Mouse (Mus musculus) kidney, postnatal 0 days (tissue): Measurements from ENCODE around the gene Serpinf2. TPM values are rescaled to one million over a fixed set of nuclear protein-coding genes. Genes with fewer than 3 reads are reported as not detected.

Source experiments
- ATAC-seq: fragments of 200-750 bp; cut with Nextera tagmentation; replicated peaks from 2 replicates; pipeline ENCODE4 v1.8.0; 2017; ENCODE audit warnings: low read depth, moderate number of reproducible peaks, moderate TSS enrichment, moderate library complexity; ENCODE audit not compliant: low FRiP score
- DNase-seq: peaks from one replicate; pipeline ENCODE4 v3.0.0-alpha.2; 2016; ENCODE audit warnings: low spot score
- H3K27ac ChIP-seq: fragments of 300-500 bp; sonication (generic); 2 replicates; pipeline ENCODE4 v1.5.1; 2014; ENCODE audit warnings: mild to moderate bottlenecking
- H3K27me3 ChIP-seq: fragments of 300-500 bp; sonication (generic); 2 replicates; pipeline ENCODE4 v1.6.1; 2014; ENCODE audit warnings: low read length, mixed read lengths; ENCODE audit not compliant: insufficient read depth
- H3K36me3 ChIP-seq: fragments of 300-500 bp; sonication (generic); 2 replicates; pipeline ENCODE4 v1.6.1; 2014; ENCODE audit warnings: low read length, mixed read lengths; ENCODE audit not compliant: insufficient read depth
- H3K4me1 ChIP-seq: fragments of 300-500 bp; sonication (generic); replicated peaks from 2 replicates; pipeline ENCODE4 v1.6.1; 2014; ENCODE audit warnings: antibody characterized with exemption, low read length, mixed read lengths; ENCODE audit not compliant: insufficient read depth
- H3K4me2 ChIP-seq: fragments of 300-500 bp; sonication (generic); 2 replicates; pipeline ENCODE4 v1.6.1; 2014; ENCODE audit warnings: mild to moderate bottlenecking, low read length, moderate library complexity, mixed read lengths
- H3K4me3 ChIP-seq: fragments of 300-500 bp; sonication (generic); replicated peaks from 2 replicates; pipeline ENCODE4 v1.5.1; 2014; ENCODE audit warnings: low read depth, low read length
- H3K9ac ChIP-seq: fragments of 300-500 bp; sonication (generic); 2 replicates; pipeline ENCODE4 v1.6.1; 2014; ENCODE audit warnings: low read depth, low read length
- H3K9me3 ChIP-seq: fragments of 300-500 bp; sonication (generic); replicated peaks from 2 replicates; pipeline ENCODE4 v1.6.1; 2016; ENCODE audit warnings: low read length, inconsistent platforms, mixed read lengths
- CTCF ChIP-seq: IDR thresholded peaks from 2 replicates; pipeline ENCODE4 v1.5.1; 2016; ENCODE audit warnings: antibody characterized with exemption, low read depth, mild to moderate bottlenecking, moderate library complexity
- WGBS: fragments of 180-500 bp; shearing (Covaris S2); extraction: QIAGEN DNeasy Blood & Tissue Kit; methylation state at CpG from one replicate; pipeline ENCODE4 v1.1.7; 2014; 5-methylcytosine and 5-hydroxymethylcytosine counted together
- polyA plus RNA-seq: library from polyadenylated mRNA; unstranded; fragments of >200 nt; fragmentation: Nextera tagmentation; extraction: Ambion mirVana; gene quantifications from 2 replicates; pipeline ENCODE4 v1.2.1, GENCODE M21; 2015

Serpinf2 gene
- polyA plus RNA-seq, 1 experiment from 2014 or later = 45.2 TPM

DNA sequence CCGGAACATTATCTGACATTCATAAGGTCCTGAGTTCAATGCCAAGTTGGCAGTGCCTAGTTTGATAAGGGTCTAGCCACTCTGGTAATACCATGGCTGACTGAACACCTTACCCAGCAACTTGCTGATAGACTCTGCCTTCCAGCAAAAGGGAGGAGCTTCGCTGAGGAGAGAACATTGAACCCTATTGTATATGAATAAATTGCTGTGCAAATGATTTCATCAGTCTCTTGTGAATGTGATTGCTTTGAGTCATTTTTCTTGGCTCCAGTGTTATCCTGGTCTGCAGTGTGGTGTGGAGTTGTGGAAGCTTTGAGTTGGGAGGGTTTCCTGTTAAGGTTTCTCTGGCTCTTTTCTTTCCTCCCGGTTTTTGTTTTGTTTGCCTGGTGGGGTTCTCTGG is 31.3 kb upstream of the Serpinf2 start:
- no peak for DNase-seq
- Histone ChIP-seq H3K9me3 (no peaks in the 10 kb centered on the region), H3K36me3 (0 out of 2 replicates have a peak, but pooled peaks cover 3% of the 10 kb centered on the region), H3K4me2 (no peak overlapping the region), H3K4me1 (peaks cover 13% of the 10 kb centered on the region; the same call in 1 of the 2 replicates), H3K27ac (no peak overlapping the region), H3K9ac (no peak overlapping the region), H3K27me3 (no peaks in the 10 kb centered on the region), H3K4me3 (no peak overlapping the region)
- TF ChIP-seq CTCF = no peak
- WGBS = 78% methylated on average over 3 of the region's 3 CpGs
- no peak for ATAC-seq

DNA sequence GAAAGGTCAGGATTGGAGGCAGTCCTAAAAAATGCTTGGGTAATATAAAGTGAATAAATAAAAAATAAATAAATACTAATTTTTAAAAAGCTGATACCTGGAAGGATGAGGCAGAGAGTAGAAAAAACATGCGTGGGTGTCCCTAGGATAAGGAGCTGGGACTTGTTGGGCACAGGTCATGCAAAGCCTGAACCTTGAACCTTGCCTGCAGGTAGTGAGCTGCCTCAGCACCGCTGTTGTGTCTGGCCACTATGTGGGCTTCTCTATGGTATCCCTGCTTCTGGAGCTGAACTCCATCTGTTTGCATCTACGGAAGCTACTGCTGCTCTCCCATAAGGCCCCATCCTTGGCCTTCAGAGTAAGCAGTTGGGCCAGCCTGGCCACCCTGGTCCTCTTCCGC is 29.9 kb upstream of the Serpinf2 start:
- ATAC-seq = no peak
- DNase-seq = no peak
- no peak for TF ChIP-seq CTCF

DNA sequence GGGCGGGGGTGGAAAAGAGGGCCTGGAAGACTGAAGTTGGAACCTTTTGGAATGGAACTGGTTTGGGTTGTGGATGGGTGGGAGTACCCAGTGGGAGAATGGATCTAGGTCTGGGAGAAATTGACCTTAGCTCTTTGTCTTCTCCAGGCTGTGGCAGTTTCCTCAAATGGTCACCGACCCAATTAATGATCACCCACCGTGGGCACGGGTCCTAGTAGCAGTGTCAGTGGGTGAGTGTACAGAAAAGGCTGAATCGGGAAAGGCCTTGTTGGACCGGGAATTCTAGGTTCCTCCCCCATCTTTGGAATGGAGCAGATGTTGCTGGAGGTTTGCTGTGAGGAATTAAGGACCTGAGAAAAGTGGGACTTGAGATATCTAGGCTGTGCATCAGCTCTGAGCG is 29.0 kb upstream of the Serpinf2 start:
- H3K9ac ChIP-seq = peak overlapping the region; percentile 66
- WGBS = 47% methylated on average over 7 of the region's 7 CpGs
- peaks cover 13% of the 10 kb centered on the region for H3K36me3 ChIP-seq
- H3K27me3 ChIP-seq = no peaks in the 10 kb centered on the region
- no peak for DNase-seq
- TF ChIP-seq CTCF = no peak
- no peaks in the 10 kb centered on the region for H3K9me3 ChIP-seq
- no peak overlapping the region for H3K27ac ChIP-seq
- H3K4me2 ChIP-seq = peak overlapping the region; percentile 84
- peak overlapping the region; percentile 36 for H3K4me3 ChIP-seq
- peaks cover 13% of the 10 kb centered on the region; the same call in 1 of the 2 replicates for H3K4me1 ChIP-seq
- ATAC-seq = no peak

More for the DNA sequence above, 29.9 kb upstream of the Serpinf2 start:
- Histone ChIP-seq H3K4me1 (peaks cover 13% of the 10 kb centered on the region; the same call in 1 of the 2 replicates), H3K4me2 (no peak overlapping the region), H3K27ac (no peak overlapping the region), H3K9ac (no peak overlapping the region), H3K27me3 (no peaks in the 10 kb centered on the region), H3K9me3 (no peaks in the 10 kb centered on the region), H3K36me3 (peaks cover 13% of the 10 kb centered on the region), H3K4me3 (no peak overlapping the region)
- 92% methylated on average over 4 of the region's 4 CpGs for WGBS

DNA sequence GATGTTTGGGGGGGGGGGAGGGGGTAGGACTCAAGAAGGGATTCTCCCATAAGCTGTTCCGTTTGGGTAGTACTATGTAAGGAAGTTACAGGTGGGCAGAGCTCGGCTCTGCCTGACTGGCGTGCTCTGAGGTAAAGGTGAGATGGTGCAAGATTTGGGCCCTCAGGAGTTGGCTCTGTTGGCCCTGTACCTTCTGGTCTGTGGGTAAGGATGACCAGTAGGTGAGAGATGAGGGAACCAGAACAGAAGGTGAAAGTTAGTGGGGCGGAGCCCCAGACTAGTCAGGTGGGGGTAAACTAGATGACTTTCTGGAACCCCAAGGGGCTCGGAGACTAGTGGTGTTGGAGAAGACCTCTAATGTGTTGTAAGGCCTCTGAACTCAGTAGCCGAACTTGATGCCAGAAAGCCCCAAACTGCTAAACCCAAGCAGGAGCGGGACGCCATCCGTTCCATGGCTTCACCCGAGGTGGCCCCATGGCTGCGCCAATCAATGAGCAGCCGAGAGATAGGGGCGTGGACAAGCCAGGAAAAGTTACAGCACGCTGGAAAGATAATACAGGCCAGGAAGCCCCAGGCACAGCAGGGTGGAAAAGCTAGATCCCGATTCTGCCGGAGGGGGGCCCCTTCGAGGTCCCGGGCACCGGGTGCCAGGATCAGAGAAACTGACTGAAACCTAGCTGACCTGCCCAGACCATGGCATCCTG is 28.3 kb upstream of the Serpinf2 start:
- Histone ChIP-seq H3K9me3 (no peaks in the 10 kb centered on the region), H3K4me2 (peak overlapping the region; percentile 84), H3K36me3 (peaks cover 13% of the 10 kb centered on the region), H3K9ac (peak overlapping the region; percentile 66), H3K4me1 (peaks cover 15% of the 10 kb centered on the region; the same call in 1 of the 2 replicates), H3K4me3 (peak overlapping the region; percentile 36), H3K27ac (0 out of 2 replicates have a peak overlapping the region, but pooled peaks have one; percentile 31), H3K27me3 (no peaks in the 10 kb centered on the region)
- DNase-seq (peak; percentile 87), ATAC-seq (peak; percentile 67)
- no peak for TF ChIP-seq CTCF
- WGBS = 22% methylated on average over 19 of the region's 19 CpGs

DNA sequence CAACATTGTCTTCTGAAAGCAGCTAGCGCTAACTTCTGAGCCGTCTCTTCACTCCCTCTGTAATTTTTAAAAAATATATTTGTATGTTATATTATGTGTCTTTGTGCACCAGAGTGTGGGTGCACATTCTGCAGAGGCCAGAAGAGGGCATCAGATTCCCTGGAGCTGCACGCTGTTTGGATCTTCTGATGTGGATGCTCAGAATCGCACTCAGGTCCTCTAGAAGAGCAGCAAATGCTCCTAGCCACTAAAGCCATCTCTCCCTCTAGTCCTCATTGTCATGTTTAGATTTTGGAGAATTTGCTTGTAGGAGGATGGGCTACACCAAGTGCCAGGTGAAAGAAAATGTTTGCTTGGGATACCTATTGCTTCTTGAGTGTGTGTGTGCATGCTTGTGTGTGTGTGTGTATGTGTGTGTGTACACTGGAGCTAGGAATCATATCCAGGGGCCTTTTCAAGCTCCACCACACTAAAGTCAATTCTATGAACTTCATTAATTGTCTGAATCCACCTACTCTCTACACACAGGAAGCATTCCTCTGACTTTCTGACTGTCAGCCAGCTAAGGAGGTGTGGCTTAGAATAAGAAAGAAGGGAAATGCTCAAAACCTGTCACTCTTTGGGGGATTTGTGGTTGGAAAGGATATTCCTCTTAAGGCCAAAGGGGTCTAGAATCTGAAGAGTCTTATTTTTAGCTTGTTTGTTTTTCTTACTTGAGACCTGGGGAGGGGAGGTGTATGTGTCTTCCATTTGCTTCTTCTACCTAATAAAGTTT is 27.5 kb upstream of the Serpinf2 start:
- Histone ChIP-seq H3K4me3 (no peak overlapping the region), H3K27ac (no peak overlapping the region), H3K36me3 (peaks cover 13% of the 10 kb centered on the region), H3K4me2 (peak overlapping the region; percentile 84; the same call in 1 of the 2 replicates), H3K27me3 (no peaks in the 10 kb centered on the region), H3K9ac (no peak overlapping the region), H3K9me3 (no peaks in the 10 kb centered on the region), H3K4me1 (peaks cover 22% of the 10 kb centered on the region)
- ATAC-seq = no peak
- DNase-seq = no peak
- TF ChIP-seq CTCF = peak; percentile 35
- over 99% methylated on average over 4 of the region's 4 CpGs for WGBS

DNA sequence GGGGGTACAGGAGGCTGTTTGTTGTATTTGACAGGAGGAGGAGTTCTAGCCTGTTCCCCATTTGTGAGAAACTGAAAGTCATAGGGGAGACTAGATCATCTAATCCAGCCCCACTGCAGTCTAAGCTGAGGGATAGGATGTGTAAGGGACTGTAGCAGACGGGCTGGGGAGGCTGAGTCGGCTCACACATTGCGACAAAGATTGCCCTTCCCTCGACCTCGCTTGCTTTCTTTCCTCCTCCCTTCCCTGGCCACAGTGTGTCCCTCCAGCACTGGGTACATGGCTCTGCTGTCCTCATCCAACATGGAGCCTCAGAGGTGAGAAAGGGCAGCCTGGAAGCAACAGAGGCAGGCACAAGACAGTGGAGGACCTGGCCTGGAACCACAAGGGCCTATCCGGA is 25.7 kb upstream of the Serpinf2 start:
- 84% methylated on average over 6 of the region's 6 CpGs for WGBS
- no peak for DNase-seq

More for the DNA sequence above, 25.7 kb upstream of the Serpinf2 start:
- no peak for TF ChIP-seq CTCF
- Histone ChIP-seq H3K9ac (no peak overlapping the region), H3K4me1 (peaks cover 23% of the 10 kb centered on the region), H3K27me3 (no peaks in the 10 kb centered on the region), H3K27ac (no peak overlapping the region), H3K36me3 (peaks cover 13% of the 10 kb centered on the region), H3K4me3 (no peak overlapping the region), H3K9me3 (no peaks in the 10 kb centered on the region), H3K4me2 (no peak overlapping the region)
- no peak for ATAC-seq
